Mouse (Mus musculus): ENCODE results near the gene Cacnb4. TPM values are rescaled to one million over a fixed set of nuclear protein-coding genes. Genes with fewer than 3 reads are reported as not detected.

The Cacnb4 gene
- polyA plus RNA-seq, 1 experiment from 2014 or later = 21.5 TPM

- no peak overlapping the region for H3K27ac ChIP-seq (ENCODE audit: low read depth, low read length)
- H3K9me3 ChIP-seq (ENCODE audit: control insufficient read depth, low read length) = no peaks in the 10 kb centered on the region
- 98% methylated on average over 3 of the region's 3 CpGs for whole genome bisulfite sequencing
- H3K4me2 ChIP-seq (ENCODE audit: low read depth, low read length) = no peak overlapping the region
- no peak overlapping the region for H3K4me3 ChIP-seq (ENCODE audit: low read depth, low read length)
- no peak overlapping the region for H3K9ac ChIP-seq (replicated peaks; ENCODE audit: low read depth, low read length)
- no peak for ATAC-seq (ENCODE audit: low read depth)
- no peaks in the 10 kb centered on the region for H3K27me3 ChIP-seq (ENCODE audit: control insufficient read depth, insufficient read depth, low read length)
- no peaks in the 10 kb centered on the region for H3K36me3 ChIP-seq (ENCODE audit: control insufficient read depth, insufficient read depth, low read length)
- peaks cover 9% of the 10 kb centered on the region for H3K4me1 ChIP-seq (ENCODE audit: control insufficient read depth, insufficient read depth, low read length)
Measured at GRCm38 (mm10) chr2:52504762-52505161, 171.9 kb downstream of the Cacnb4 start.

- H3K27ac ChIP-seq (ENCODE audit: low read depth, low read length) = peak overlapping the region; percentile 82
- 27% methylated on average over 6 of the region's 6 CpGs for WGBS
- peaks cover 18% of the 10 kb centered on the region for H3K4me1 ChIP-seq (ENCODE audit: control insufficient read depth, insufficient read depth, low read length)
- peak overlapping the region; percentile 9; the same call in 1 of the 2 replicates for H3K4me2 ChIP-seq (ENCODE audit: low read depth, low read length)
- H3K27me3 ChIP-seq (ENCODE audit: control insufficient read depth, insufficient read depth, low read length) = no peaks in the 10 kb centered on the region
- H3K9me3 ChIP-seq (ENCODE audit: control insufficient read depth, low read length) = no peaks in the 10 kb centered on the region
- peak overlapping the region; percentile 12; the same call in 1 of the 2 replicates for H3K9ac ChIP-seq (replicated peaks; ENCODE audit: low read depth, low read length)
- H3K36me3 ChIP-seq (ENCODE audit: control insufficient read depth, insufficient read depth, low read length) = no peaks in the 10 kb centered on the region
- peak; percentile 83 for ATAC-seq (ENCODE audit: low read depth)
- H3K4me3 ChIP-seq (ENCODE audit: low read depth, low read length) = no peak overlapping the region
Measured at GRCm38 (mm10) chr2:52499849-52500262, 176.8 kb downstream of the Cacnb4 start.

GRCm38 (mm10) chr2:52499101-52499537 is 177.5 kb downstream of the Cacnb4 start:
- H3K27ac ChIP-seq (ENCODE audit: low read depth, low read length) = peak overlapping the region; percentile 82; the same call in 1 of the 2 replicates
- 84% methylated on average over 12 of the region's 12 CpGs for WGBS
- no peak for ATAC-seq (ENCODE audit: low read depth)

GRCm38 (mm10) chr2:52495097-52495694 is 181.4 kb downstream of the Cacnb4 start:
- peaks cover 14% of the 10 kb centered on the region for H3K4me1 ChIP-seq (ENCODE audit: control insufficient read depth, insufficient read depth, low read length)
- 77% methylated on average over 11 of the region's 11 CpGs for WGBS
- no peak overlapping the region for H3K4me3 ChIP-seq (ENCODE audit: low read depth, low read length)
- H3K27ac ChIP-seq (ENCODE audit: low read depth, low read length) = no peak overlapping the region
- no peaks in the 10 kb centered on the region for H3K9me3 ChIP-seq (ENCODE audit: control insufficient read depth, low read length)
- H3K27me3 ChIP-seq (ENCODE audit: control insufficient read depth, insufficient read depth, low read length) = no peaks in the 10 kb centered on the region
- peak; percentile 41; the same call in 1 of the 2 replicates for ATAC-seq (ENCODE audit: low read depth)
- H3K4me2 ChIP-seq (ENCODE audit: low read depth, low read length) = no peak overlapping the region
- H3K9ac ChIP-seq (replicated peaks; ENCODE audit: low read depth, low read length) = no peak overlapping the region
- no peaks in the 10 kb centered on the region for H3K36me3 ChIP-seq (ENCODE audit: control insufficient read depth, insufficient read depth, low read length)

More at GRCm38 (mm10) chr2:52499101-52499537, 177.5 kb downstream of the Cacnb4 start:
- Histone ChIP-seq H3K9ac (replicated peaks; ENCODE audit: low read depth, low read length) (no peak overlapping the region), H3K27me3 (ENCODE audit: control insufficient read depth, insufficient read depth, low read length) (no peaks in the 10 kb centered on the region), H3K9me3 (ENCODE audit: control insufficient read depth, low read length) (no peaks in the 10 kb centered on the region), H3K4me2 (ENCODE audit: low read depth, low read length) (no peak overlapping the region), H3K4me1 (ENCODE audit: control insufficient read depth, insufficient read depth, low read length) (peaks cover 19% of the 10 kb centered on the region), H3K36me3 (ENCODE audit: control insufficient read depth, insufficient read depth, low read length) (no peaks in the 10 kb centered on the region), H3K4me3 (ENCODE audit: low read depth, low read length) (no peak overlapping the region)

- no peak overlapping the region for H3K4me3 ChIP-seq (ENCODE audit: low read depth, low read length)
- H3K9ac ChIP-seq (replicated peaks; ENCODE audit: low read depth, low read length) = no peak overlapping the region
- H3K4me1 ChIP-seq (ENCODE audit: control insufficient read depth, insufficient read depth, low read length) = peaks cover 6% of the 10 kb centered on the region; the same call in 1 of the 2 replicates
- ATAC-seq (ENCODE audit: low read depth) = no peak
- 58% methylated on average over 8 of the region's 8 CpGs for WGBS
- H3K9me3 ChIP-seq (ENCODE audit: control insufficient read depth, low read length) = no peaks in the 10 kb centered on the region
- no peak overlapping the region for H3K4me2 ChIP-seq (ENCODE audit: low read depth, low read length)
- H3K36me3 ChIP-seq (ENCODE audit: control insufficient read depth, insufficient read depth, low read length) = no peaks in the 10 kb centered on the region
- H3K27ac ChIP-seq (ENCODE audit: low read depth, low read length) = no peak overlapping the region
- no peaks in the 10 kb centered on the region for H3K27me3 ChIP-seq (ENCODE audit: control insufficient read depth, insufficient read depth, low read length)
Measured at GRCm38 (mm10) chr2:52494274-52494673, 182.4 kb downstream of the Cacnb4 start.

- Histone ChIP-seq H3K4me3 (ENCODE audit: low read depth, low read length) (no peak overlapping the region), H3K27me3 (ENCODE audit: control insufficient read depth, insufficient read depth, low read length) (no peaks in the 10 kb centered on the region), H3K4me2 (ENCODE audit: low read depth, low read length) (no peak overlapping the region), H3K4me1 (ENCODE audit: control insufficient read depth, insufficient read depth, low read length) (peaks cover 6% of the 10 kb centered on the region; the same call in 1 of the 2 replicates), H3K9ac (replicated peaks; ENCODE audit: low read depth, low read length) (no peak overlapping the region), H3K27ac (ENCODE audit: low read depth, low read length) (no peak overlapping the region), H3K36me3 (ENCODE audit: control insufficient read depth, insufficient read depth, low read length) (no peaks in the 10 kb centered on the region), H3K9me3 (ENCODE audit: control insufficient read depth, low read length) (no peaks in the 10 kb centered on the region)
- WGBS = 57% methylated on average over 13 of the region's 13 CpGs
- ATAC-seq (ENCODE audit: low read depth) = no peak; the same call in 1 of the 2 replicates
Measured at GRCm38 (mm10) chr2:52492867-52493266, 183.8 kb downstream of the Cacnb4 start.

- Histone ChIP-seq H3K9me3 (ENCODE audit: control insufficient read depth, low read length) (no peaks in the 10 kb centered on the region), H3K27ac (ENCODE audit: low read depth, low read length) (no peak overlapping the region), H3K4me2 (ENCODE audit: low read depth, low read length) (no peak overlapping the region), H3K9ac (replicated peaks; ENCODE audit: low read depth, low read length) (no peak overlapping the region), H3K4me1 (ENCODE audit: control insufficient read depth, insufficient read depth, low read length) (0 out of 2 replicates have a peak, but pooled peaks cover under 1% of the 10 kb centered on the region), H3K27me3 (ENCODE audit: control insufficient read depth, insufficient read depth, low read length) (no peaks in the 10 kb centered on the region), H3K4me3 (ENCODE audit: low read depth, low read length) (no peak overlapping the region), H3K36me3 (ENCODE audit: control insufficient read depth, insufficient read depth, low read length) (no peaks in the 10 kb centered on the region)
- no peak for ATAC-seq (ENCODE audit: low read depth)
- 33% methylated on average over 1 of the region's 1 CpGs for WGBS
Measured at GRCm38 (mm10) chr2:52489840-52490239, 186.8 kb downstream of the Cacnb4 start.

GRCm38 (mm10) chr2:52483496-52483895 is 193.1 kb downstream of the Cacnb4 start:
- Histone ChIP-seq H3K4me1 (ENCODE audit: control insufficient read depth, insufficient read depth, low read length) (no peaks in the 10 kb centered on the region), H3K27ac (ENCODE audit: low read depth, low read length) (no peak overlapping the region), H3K27me3 (ENCODE audit: control insufficient read depth, insufficient read depth, low read length) (no peaks in the 10 kb centered on the region), H3K4me2 (ENCODE audit: low read depth, low read length) (no peak overlapping the region), H3K9me3 (ENCODE audit: control insufficient read depth, low read length) (no peaks in the 10 kb centered on the region), H3K4me3 (ENCODE audit: low read depth, low read length) (no peak overlapping the region), H3K36me3 (ENCODE audit: control insufficient read depth, insufficient read depth, low read length) (no peaks in the 10 kb centered on the region), H3K9ac (replicated peaks; ENCODE audit: low read depth, low read length) (no peak overlapping the region)
- WGBS = 88% methylated on average over 5 of the region's 5 CpGs
- no peak for ATAC-seq (ENCODE audit: low read depth)

- Histone ChIP-seq H3K27me3 (ENCODE audit: control insufficient read depth, insufficient read depth, low read length) (no peaks in the 10 kb centered on the region), H3K9ac (replicated peaks; ENCODE audit: low read depth, low read length) (no peak overlapping the region), H3K4me1 (ENCODE audit: control insufficient read depth, insufficient read depth, low read length) (no peaks in the 10 kb centered on the region), H3K36me3 (ENCODE audit: control insufficient read depth, insufficient read depth, low read length) (peaks cover 3% of the 10 kb centered on the region; the same call in 1 of the 2 replicates), H3K4me3 (ENCODE audit: low read depth, low read length) (no peak overlapping the region), H3K9me3 (ENCODE audit: control insufficient read depth, low read length) (no peaks in the 10 kb centered on the region), H3K4me2 (ENCODE audit: low read depth, low read length) (no peak overlapping the region), H3K27ac (ENCODE audit: low read depth, low read length) (no peak overlapping the region)
- no peak for ATAC-seq (ENCODE audit: low read depth)
- WGBS = 87% methylated on average over 8 of the region's 8 CpGs
Measured at GRCm38 (mm10) chr2:52480476-52480875, 196.2 kb downstream of the Cacnb4 start.

Measured in neural tube, embryonic 14.5 days (tissue).